Mouse (Mus musculus): Measurements from ENCODE around the gene Wdpcp.

The Wdpcp gene

DNA sequence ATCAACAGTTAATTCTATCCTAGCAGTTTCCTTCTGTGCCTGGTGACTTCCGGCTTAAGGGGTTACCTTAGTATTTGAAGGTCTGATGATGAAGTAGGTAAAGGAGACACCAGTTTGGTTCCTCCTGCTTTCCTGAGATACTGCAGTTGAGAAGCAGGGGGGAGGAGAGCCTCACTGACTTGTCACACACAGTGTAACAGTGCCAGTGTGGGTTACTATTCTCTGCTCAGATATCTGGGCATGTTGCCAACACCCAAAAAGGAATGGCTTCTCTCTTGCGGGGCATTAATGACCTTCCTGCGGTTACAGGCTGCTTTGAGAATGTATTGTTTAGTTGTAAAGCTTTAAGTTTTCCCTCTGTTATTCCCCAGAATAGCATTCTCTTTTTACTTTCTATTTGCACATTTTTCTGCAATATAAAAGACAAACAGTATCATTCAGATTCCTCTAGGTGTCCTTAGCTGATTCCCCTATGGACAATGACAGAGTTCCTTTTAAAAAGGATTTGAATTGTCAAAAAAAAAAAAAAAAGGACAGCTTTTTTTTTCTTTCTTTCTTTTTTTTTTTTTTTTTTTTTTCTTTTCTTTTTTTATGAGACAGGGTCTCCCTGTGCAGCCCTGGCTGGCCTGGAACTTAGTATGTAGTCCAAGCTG is 2.5 kb upstream of the Wdpcp start:
- peak; percentile 74 for DNase-seq

DNA sequence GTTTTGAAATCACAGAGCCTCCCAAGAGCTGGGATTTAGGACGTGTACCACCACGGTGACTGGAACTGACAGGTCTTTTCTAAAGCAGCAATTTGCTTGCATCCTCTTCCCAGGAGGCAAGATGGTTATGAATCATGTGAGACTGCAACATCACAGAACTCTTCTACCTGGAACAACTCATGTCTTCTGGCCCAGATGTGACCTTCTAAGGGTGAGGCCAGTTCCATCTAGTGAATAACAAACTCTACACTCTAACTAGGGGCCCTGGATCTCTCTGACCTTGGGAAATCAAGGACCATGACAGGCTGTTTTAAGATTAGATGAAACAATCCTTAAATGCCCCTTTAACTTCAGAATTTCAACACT is 1.9 kb upstream of the Wdpcp start:
- DNase-seq: no peak

DNA sequence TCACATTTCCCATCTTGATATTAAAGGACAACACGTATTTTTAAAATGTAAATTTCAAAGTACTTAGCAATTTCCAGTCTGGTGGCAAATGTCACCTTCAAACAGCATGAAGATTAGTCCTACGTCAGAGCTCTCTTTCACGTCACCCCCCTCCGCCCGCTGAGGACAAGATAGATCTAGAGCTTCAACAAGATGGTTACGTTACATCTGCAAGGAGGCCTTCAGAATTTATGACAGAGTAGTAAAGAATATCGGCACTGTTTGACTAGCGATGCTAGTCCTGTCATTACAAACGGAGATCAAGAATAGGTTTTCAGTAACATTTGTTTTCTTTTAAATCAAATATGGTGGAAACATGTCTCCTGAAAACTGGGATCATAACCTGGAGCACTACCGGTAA is 1.1 kb upstream of the Wdpcp start:
- DNase-seq: peak; percentile 75

DNA sequence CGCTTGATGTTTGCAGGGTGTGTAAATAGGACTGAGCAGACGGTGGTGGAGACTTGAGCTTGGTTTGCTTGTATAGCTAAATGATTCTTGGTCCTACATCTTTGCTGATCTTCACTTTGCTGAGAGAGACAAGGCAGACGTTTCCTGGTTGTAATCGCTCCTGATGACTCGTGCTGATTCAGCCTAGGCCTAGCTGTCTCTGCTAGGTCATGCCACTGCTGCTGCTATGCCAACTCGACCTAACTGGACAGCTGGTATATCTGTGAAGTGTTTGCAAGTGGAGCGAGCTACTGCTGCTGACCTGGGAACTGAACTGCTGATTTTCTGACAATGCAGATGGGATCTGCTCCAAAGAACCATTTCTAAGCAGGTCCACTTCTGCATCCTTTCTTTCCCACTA is 9.4 kb downstream of the Wdpcp start:
- DNase-seq: no peak

DNA sequence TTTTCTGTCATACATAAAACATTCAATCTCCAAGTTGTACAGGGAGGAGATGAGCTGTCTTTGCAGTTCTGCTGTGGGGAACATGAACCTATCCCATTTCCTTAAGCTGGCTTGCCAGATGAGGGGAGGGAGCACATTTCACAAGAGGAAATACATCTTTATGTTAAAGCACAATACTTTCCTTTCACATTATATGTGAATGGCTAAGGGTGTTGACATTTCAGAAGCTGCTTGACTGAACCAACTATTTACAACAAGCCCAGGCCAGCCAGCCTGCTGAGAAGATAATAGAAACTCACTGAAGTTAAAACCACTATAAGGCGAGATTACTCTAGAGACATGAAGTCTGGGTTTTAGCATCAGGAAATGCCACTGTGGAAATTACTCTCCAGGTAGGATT is 11.3 kb downstream of the Wdpcp start:
- DNase-seq: no peak

DNA sequence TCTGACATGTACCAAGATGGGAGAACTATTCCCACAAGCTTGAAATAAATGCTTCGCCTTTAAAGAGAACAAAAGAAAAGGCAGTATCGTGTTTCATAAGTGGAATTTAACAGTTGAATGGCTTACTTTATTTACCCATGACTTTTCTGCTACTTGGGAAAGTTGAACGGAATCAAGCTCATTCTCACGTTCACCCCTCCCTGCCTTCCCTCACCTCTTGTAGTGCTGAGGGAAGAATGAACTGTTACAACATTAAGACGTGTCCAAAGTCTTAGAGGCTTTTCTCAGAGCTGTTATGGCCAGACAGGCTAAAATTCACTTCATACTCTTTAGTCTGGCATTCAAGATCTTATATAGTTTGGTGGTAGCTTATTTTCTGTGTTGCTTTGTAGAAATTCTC is 30.5 kb downstream of the Wdpcp start:
- DNase-seq: no peak

DNA sequence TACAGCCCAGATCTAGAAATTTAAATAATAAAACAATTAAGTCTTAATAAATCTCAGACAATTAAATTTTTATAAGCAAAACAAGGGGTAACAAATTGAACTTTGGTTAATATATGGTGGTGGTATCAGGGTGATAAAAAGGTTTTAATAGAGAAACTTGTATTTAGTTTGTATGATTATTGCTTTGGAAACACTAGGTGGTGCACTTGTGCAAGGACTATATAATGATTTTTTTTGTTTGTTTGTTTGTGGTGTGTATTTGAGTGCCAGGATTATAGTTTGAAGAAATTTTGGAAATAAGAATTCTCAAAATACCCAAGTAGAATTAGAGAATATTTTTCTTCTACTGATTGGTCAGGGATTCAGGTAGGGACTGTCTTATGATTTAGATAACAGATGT is 43.9 kb downstream of the Wdpcp start:
- DNase-seq: no peak

DNA sequence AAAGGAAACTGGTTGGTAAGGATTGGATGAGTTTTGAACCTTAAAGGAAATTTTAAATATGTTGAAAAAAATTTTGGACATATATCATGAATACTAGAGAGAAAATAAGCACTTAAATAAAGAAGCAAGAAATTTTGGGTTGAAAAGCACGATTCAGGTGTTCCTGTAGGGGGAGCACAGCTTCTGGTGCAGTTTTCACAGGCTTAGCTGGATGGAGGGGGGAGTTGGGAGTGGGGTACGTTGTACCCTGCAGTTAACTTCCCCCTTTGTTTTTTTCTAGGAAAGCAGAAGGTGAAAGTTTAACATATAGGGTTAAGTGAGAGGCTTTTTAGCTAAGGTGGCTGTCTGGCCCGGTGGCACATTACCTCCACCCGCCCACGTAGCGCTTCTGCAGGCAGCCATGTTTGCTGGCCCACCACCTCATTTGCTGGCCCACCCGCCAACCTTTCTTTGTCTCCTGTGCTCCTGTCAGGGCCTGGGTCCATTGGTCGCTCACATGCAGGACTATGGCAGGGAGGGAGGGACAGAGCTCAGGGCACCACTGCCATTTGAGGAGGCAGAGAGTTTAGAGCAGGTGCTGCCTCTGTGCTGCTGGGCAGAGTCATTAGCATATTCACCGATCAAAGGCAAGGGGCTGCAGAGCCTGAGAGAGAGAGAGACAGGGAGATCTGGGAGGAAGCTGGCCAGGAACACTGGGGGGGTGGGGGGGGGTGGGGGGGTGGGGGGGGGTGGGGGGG is 62.3 kb downstream of the Wdpcp start:
- no peak for DNase-seq

DNA sequence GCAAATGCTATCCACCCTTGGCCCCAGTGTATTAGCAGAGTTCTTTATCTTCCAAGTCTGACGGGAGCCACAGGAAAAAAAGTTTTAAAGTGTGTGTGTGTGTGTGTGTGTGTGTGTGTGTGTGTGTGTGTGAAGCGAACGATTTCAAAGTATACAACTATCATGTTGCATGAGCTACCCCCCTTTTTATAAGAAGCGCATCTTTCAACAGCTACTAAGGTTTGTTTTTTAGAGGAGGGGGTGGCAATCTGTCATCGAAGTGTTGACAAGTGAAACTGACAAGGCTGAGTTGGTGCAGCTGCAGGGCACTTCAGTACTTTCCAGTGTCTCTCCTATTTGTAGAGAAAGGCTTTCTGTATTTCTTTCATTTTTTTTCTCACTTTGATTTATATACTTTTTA is 66.3 kb downstream of the Wdpcp start:
- DNase-seq: no peak

DNA sequence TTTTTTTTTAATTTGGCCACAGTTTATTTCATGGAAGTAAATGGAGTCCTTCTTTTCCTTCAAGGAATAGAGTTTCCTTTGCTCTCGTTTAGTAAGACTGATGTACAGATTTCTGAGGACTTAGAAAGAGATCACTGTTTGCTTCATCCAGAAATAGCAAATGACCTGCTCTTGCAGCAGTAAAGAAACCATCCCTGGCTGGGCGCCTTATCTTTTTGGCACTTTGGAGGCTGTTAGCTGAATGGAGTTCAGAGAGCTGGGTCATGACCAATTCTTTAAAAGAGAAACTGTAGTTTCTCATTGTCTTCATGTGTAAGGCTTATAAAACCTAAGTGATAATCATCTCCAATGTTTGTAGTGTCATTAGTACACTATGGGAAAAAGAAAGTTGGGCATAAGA is 67.5 kb downstream of the Wdpcp start:
- DNase-seq: no peak

DNA sequence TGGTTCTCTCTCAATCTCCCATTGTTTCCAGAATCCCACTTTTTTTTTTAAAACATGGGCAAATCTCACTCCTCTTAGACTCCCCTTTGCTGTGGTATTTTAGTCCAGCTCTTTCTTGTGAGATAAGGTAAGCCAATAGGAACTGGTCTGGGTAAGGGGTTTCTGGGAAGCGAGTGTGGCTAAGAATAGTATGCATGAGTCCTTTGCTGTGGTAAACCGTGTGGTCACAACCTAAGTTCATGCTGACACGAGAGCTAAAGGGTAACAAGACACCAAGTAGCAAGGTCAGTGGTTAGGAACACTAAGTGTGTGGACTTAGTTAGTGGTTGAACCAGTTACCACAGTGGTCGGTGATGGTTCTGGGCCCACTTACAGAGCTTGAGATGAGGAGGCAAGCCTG is 72.2 kb downstream of the Wdpcp start:
- DNase-seq: no peak

DNA sequence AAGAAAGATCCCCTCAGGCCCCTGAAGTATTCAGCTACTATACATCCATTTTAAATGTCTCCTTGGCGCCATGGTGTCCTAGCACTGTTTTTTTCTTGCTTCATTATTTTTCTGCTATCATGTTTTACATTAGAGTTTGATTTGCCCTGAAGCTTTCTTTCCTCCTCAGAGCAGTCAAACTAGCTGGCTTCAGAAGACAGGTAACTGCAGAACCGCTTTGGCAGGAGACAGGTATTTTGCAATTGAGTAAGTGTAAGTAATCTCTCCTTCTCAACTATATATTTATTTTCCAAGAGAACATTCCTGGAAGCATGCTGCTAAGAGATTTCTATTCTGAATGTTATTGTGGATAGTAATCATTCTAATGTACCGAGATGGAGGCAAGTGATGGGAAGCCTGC is 74.1 kb downstream of the Wdpcp start:
- no peak for DNase-seq

DNA sequence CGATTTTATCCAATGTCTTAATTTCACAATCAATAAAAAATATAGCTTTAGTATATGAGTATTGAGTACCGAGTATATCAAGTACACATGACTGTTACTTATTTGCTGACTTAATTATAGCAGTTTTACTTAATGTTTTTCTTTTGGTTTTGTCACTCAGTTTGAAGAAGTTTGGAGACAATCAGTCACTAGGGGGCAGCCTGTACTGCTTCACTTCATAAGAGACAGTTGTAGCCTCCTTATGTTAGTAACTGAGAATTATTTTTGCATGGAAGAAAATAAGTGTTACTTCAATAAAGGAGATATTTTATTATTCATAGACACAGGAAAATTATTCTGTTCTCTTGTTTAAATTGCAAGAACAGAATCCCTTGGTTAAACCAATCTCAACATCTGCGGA is 87.0 kb downstream of the Wdpcp start:
- DNase-seq: peak; percentile 14

DNA sequence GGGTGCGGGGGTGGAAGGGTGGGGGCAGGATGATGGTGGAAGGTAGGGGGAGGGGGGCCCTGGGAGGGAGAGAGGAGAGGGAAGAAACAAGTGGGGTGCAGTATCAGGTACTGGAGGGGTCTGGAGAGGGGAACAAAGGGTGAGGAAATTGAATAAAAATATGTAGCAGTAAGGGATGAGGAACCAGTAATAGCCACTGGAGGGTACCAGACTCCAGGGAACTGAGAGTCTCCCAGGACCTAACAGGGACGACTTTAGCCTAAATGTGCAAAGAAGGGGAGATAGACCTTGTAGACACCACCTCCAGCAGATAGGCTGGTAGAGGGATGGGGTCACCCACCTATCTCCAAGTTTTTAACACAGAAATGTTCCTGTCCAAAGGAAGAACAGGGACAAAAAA is 105.0 kb downstream of the Wdpcp start:
- DNase-seq: no peak

DNA sequence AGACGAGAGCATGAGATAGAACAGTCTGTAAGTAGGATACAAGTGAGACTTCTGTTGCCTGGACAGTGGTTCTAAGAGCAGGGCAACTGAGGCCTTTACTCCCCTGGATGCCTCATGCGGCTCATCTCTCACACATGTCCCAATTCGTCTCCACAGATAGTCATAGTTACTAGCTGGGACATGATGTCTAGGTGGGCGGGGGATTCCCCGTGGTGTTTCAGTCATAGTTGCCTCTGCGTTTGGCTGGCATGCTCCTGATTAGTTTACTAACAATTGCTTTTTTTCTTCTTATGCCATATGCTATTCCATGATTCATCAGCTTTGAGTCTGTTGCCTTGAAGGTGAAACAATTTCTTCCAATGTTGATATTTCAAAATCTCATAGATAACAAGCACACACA is 116.4 kb downstream of the Wdpcp start:
- no peak for DNase-seq

DNA sequence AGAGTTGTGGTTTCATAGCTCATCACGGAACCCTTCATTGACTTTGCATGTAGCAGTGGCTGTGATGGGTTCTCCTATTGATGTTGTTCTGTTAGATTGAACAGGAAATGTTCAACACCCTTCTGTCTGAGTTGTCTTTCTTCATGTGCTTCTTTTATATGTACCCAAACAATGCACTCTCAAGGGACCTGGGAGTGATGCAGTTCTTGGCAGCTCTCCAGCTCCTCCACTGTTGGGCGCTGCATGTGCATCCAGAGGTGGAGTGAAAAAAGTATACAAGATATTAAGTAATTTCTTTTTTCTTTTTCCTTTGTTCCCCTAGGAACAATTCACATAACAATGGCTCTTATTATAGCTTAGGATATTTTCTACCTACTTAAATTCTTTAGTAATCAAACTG is 118.7 kb downstream of the Wdpcp start:
- no peak for DNase-seq

DNA sequence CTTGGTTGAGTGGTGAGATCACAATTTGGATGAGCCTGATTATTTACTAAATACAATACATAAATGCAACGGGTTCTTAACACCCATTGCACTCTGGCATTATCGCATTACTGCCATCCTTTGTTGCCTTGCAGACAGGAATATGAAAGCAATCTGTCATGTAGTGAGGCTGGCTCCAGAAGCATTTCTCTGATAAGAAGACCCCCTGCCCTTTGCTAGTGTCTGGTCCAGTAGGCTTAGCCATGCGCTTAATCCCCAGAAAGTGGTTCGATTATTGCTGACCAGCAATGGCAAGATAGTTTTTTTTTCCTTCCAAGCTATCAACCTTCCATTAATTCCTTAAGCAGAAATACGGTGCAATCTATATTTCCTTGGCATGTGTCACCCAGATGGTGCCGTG is 122.1 kb downstream of the Wdpcp start:
- no peak for DNase-seq

DNA sequence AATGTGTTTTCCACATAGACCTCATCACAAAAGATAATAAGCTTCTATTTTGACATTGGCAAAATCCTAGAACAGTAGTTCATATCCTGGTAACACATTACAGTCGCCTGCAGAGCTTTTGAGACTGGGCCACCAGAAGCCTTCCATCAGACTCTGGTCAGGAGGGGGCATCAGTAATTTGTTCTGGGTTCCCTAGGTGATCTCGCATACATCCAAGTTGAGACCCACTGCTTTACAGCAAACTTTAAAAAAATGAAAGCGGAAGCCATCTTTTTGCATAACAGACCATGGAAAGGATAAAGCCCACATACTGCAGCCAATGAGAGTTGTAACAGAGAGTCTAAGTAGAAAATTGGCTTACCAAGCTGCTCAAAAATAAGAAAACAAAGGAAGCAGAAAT is 125.6 kb downstream of the Wdpcp start:
- DNase-seq: no peak

DNA sequence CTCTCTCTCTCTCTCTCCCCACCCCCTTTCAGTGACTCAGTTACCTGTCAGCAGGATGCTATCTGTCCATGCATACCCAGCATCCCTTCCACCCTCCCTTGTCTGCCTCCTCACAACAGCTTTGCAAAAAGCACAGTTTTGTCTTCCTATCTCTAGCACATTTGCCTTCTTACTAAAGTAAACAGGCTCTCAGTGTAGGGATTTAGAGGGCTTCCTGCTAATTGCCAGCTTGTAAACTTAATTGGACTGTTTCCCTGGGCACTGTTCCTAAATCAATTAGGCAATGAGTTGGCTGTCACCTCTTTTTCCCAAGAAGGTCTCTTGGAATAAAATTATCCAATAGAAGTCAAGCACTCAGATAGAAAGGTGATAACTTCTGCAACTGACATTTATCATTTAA is 141.5 kb downstream of the Wdpcp start:
- no peak for DNase-seq

DNA sequence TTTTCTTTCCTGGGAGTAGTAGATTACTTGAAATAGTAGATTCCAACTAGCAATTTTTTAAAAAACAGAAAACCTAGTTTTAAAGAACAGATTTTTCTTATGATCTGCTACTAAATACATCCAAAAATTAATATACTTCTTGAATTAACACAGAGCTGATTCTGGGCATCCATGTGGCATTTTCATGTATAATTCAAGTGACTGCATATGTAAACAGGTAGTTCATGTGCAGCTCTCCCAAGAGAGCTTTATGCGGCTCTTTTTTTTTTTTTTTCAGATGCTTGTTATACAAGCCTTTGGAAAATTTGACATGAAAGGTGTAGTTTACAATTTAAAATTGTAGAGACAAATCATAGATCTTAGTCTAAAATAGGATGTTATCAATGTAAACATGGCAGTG is 142.0 kb downstream of the Wdpcp start:
- DNase-seq: no peak

DNA sequence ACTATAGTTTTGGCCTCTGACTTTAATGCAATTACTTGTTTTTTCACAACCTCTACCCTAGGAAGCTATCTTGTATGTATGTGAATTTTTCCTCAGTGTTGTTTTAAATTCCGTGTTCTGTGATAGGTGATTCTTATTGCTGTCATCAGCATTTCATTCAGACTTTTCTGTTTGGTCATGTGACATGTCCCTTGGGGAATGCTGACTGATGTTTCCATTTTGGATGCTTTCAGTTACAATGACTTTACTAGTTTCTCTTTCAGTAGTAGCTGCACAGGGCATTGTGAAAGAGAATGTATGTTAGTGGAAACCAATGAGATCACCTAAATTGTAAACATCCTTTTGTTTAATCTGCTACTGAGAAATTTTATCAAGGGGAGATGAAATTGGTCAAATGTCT is 154.3 kb downstream of the Wdpcp start:
- DNase-seq: no peak

DNA sequence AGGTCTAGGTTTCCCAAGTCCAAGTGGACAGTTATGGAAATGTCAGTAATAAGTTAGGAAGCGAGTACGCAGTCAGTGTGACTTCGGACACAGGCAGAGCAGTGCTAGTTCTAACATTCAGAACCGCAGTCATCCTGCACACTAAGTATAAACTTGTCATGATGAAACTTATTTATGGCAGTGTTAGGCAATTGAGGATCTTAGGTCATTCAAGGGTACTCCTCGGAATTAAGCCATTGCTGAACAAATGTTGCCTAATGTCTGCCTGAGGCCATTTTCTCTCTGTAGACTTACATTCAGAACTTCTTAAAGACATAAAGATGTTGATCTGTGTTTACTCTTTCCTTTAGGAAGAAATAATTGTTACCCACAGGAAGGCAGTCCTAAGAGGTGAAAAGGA is 157.0 kb downstream of the Wdpcp start:
- no peak for DNase-seq

DNA sequence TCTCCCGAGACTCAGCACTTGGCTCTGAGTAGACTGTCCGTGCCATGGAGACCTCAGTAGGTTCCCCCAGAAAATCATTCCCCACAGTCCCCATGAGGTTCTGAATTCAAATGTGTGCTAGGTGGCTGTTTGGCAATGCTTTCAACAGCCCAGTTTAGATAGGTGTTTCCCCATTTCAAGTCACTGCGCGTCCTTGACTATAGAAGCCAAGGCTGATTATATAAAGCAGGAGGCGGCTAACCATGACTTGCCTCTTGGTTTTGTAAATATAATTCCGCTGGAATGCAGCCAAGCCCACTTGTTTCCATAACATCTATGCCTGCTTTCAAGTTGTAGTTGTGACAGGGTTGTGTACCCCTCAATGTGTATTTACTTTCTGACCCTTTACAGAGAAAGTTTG is 157.9 kb downstream of the Wdpcp start:
- DNase-seq: no peak

DNA sequence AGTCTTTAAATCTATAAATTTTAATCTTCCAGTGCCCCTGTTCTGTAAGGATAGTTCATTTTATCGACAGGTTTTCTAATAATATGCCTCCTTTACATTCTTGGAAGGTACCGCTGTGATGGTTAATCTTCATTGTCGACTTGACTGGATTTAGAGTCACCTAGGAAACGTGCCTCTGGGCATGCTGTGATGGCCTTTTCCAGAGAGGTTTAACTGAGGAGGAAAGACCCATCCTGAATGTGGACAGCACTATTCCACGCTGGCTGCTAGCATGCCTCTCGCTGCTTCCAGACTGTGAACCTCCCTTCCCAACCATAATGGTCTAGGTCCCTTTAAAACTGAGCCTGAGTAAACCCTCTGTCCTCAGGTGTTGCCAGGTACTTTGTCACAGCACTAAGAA is 163.2 kb downstream of the Wdpcp start:
- no peak for DNase-seq

DNA sequence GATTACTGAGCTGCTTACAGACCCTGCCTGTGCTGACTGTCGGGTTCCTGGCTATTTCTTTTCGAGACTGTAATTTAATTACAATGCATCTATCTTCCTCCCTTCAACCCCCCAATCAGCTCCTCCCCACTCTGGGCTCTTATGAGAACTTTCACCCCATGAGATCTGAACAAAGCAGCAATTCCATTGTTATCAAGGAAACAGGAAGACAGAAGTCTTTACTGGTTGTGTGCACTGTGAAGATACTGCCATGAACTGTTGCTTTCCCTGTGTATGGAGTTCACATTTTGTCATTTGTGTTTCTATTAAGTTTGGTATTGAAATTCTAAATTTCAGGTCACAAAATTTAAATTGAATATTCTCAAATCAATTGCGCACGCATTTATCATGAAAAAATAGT is 177.5 kb downstream of the Wdpcp start:
- DNase-seq: no peak

Measured in cerebellum, adult 9-10 months (tissue).